Mouse (Mus musculus) lung, postnatal 0 days (tissue): ENCODE data around the gene Sipa1. TPM values are rescaled to one million over a fixed set of nuclear protein-coding genes. Genes with fewer than 3 reads are reported as not detected.

Experiments
- ATAC-seq: fragments of 200-750 bp; cut with Nextera tagmentation; 2 replicates; pipeline ENCODE4 v1.8.0; 2017; ENCODE audit warnings: moderate library complexity
- DNase-seq: peaks from one replicate; pipeline ENCODE4 v3.0.0-alpha.2; 2016; ENCODE audit warnings: low spot score
- H3K27ac ChIP-seq: fragments of 300-500 bp; sonication (generic); 2 replicates; pipeline ENCODE4 v1.5.1; 2014; ENCODE audit warnings: antibody characterized with exemption, mild to moderate bottlenecking, low read length, mixed read lengths
- H3K27me3 ChIP-seq: fragments of 300-500 bp; sonication (generic); replicated peaks from 2 replicates; pipeline ENCODE4 v1.6.1; 2014; ENCODE audit warnings: low read length, mixed read lengths; ENCODE audit not compliant: insufficient read depth
- H3K36me3 ChIP-seq: fragments of 300-500 bp; sonication (generic); 2 replicates; pipeline ENCODE4 v1.6.1; 2014; ENCODE audit warnings: low read length, mixed read lengths; ENCODE audit not compliant: insufficient read depth
- H3K4me1 ChIP-seq: fragments of 300-500 bp; sonication (generic); 2 replicates; pipeline ENCODE4 v1.6.1; 2014; ENCODE audit warnings: antibody characterized with exemption, low read depth, low read length, mixed read lengths; ENCODE audit not compliant: insufficient read depth
- H3K4me2 ChIP-seq: fragments of 300-500 bp; sonication (generic); replicated peaks from 2 replicates; pipeline ENCODE4 v1.6.1; 2014; ENCODE audit warnings: low read depth, mild to moderate bottlenecking, low read length, moderate library complexity, mixed read lengths
- H3K4me3 ChIP-seq: fragments of 300-500 bp; sonication (generic); 2 replicates; pipeline ENCODE4 v1.5.1; 2014; ENCODE audit warnings: low read depth, low read length
- H3K9ac ChIP-seq: fragments of 300-500 bp; sonication (generic); replicated peaks from 2 replicates; pipeline ENCODE4 v1.6.1; 2014; ENCODE audit warnings: low read depth, mild to moderate bottlenecking
- H3K9me3 ChIP-seq: fragments of 300-500 bp; sonication (generic); 2 replicates; pipeline ENCODE4 v1.6.1; 2016; ENCODE audit warnings: low read length, mixed read lengths
- CTCF ChIP-seq: IDR thresholded peaks from 2 replicates; pipeline ENCODE4 v1.5.1; 2016; ENCODE audit warnings: antibody characterized with exemption, mild to moderate bottlenecking
- EP300 ChIP-seq: IDR thresholded peaks from 2 replicates; pipeline ENCODE4 v1.6.1; 2016; ENCODE audit warnings: antibody characterized with exemption, mild to moderate bottlenecking, control low read depth
- WGBS: fragments of 180-500 bp; shearing (Covaris S2); extraction: QIAGEN DNeasy Blood & Tissue Kit; methylation state at CpG from one replicate; pipeline ENCODE4 v1.1.7; 2014; 5-methylcytosine and 5-hydroxymethylcytosine counted together
- polyA plus RNA-seq: library from polyadenylated mRNA; unstranded; fragments of >200 nt; fragmentation: Nextera tagmentation; extraction: Ambion mirVana; gene quantifications from 2 replicates; pipeline ENCODE4 v1.2.1, GENCODE M21; 2015

Gene Sipa1
- polyA plus RNA-seq, 1 experiment from 2014 or later: 32.6 TPM

- no peaks in the 10 kb centered on the region for H3K27me3 ChIP-seq
These were observed 1.2 kb downstream of the Sipa1 start for GRCm38 (mm10) chr19:5662310-5662709.

GRCm38 (mm10) chr19:5660942-5661751 lies 2.4 kb downstream of the Sipa1 start:
- H3K27ac ChIP-seq: peak overlapping the region; percentile 86
- no peaks in the 10 kb centered on the region for H3K9me3 ChIP-seq
- DNase-seq: peak; percentile 67
- TF ChIP-seq EP300 (peak; percentile 78; the same call in 1 of the 2 replicates), CTCF (no peak)
- no peaks in the 10 kb centered on the region for H3K4me1 ChIP-seq
- H3K4me2 ChIP-seq: peak overlapping the region; percentile 62
- 65% methylated on average over 14 of the region's 16 CpGs for WGBS
- peaks cover 6% of the 10 kb centered on the region for H3K36me3 ChIP-seq
- peak overlapping the region; percentile 25 for H3K4me3 ChIP-seq
- no peaks in the 10 kb centered on the region for H3K27me3 ChIP-seq
- ATAC-seq: peak; percentile 36
- H3K9ac ChIP-seq: no peak overlapping the region; the same call in 1 of the 2 replicates

More at GRCm38 (mm10) chr19:5662310-5662709, 1.2 kb downstream of the Sipa1 start:
- DNase-seq (no peak), ATAC-seq (no peak)
- Histone ChIP-seq H3K4me1 (no peaks in the 10 kb centered on the region), H3K9me3 (no peaks in the 10 kb centered on the region), H3K36me3 (peaks cover 16% of the 10 kb centered on the region), H3K4me2 (peak overlapping the region; percentile 62), H3K4me3 (peak overlapping the region; percentile 37), H3K9ac (peak overlapping the region; percentile 20; the same call in 1 of the 2 replicates), H3K27ac (peak overlapping the region; percentile 62)
- WGBS: 61% methylated on average over 8 of the region's 8 CpGs
- no peak for TF ChIP-seq CTCF

GRCm38 (mm10) chr19:5654720-5655298 lies 8.7 kb downstream of the Sipa1 start:
- Histone ChIP-seq H3K9me3 (no peaks in the 10 kb centered on the region), H3K4me1 (no peaks in the 10 kb centered on the region), H3K27me3 (no peaks in the 10 kb centered on the region), H3K9ac (no peak overlapping the region), H3K4me3 (peak overlapping the region; percentile 17), H3K27ac (no peak overlapping the region), H3K36me3 (peaks cover 19% of the 10 kb centered on the region), H3K4me2 (peak overlapping the region; percentile 47)
- peak; percentile 36; the same call in 1 of the 2 replicates for ATAC-seq
- WGBS: 39% methylated on average over 42 of the region's 43 CpGs
- no peak for TF ChIP-seq EP300
- no peak for TF ChIP-seq CTCF
- peak; percentile 15 for DNase-seq

DNA sequence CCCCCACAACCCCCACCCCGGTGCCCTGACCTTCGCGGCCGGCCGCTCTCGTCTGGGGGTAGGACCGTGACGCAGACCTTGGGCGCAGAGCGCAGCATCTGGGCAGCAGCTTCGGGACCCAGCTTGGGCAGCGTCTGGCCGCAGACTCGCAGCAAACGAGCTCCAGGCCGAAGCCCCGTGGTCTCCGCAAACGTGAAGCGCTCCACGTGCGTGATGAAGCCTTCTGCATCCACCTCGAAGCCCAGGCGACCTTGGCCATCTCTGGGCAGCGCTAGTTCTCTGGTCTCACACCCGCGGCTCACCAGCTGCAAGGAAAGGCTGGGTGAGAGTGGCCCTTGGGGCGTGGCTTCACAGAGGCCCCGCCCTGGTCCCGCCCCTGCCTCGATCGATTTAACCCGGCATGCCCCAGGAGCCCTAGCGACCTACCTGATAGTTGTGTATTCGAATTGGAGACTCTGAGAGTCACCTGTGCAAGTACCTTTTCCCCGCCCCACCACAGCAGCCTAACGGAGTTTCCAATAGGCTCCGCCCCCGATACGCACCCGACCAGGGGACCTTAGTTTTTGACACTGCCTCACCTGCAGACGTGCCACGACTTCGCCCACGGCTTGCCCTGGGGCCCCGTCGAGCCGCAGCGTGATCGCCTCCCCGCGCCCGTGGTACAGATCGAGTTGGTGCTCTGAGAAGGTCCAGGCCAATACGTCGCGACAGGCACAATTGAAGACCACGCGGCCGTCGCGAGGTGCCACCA lies 9.4 kb downstream of the Sipa1 start:
- DNase-seq: peak; percentile 22
- Histone ChIP-seq H3K36me3 (peaks cover 19% of the 10 kb centered on the region), H3K9me3 (no peaks in the 10 kb centered on the region), H3K9ac (no peak overlapping the region), H3K27ac (no peak overlapping the region), H3K4me3 (peak overlapping the region; percentile 17), H3K27me3 (no peaks in the 10 kb centered on the region), H3K4me2 (peak overlapping the region; percentile 47), H3K4me1 (peaks cover 1% of the 10 kb centered on the region; the same call in 1 of the 2 replicates)
- WGBS: 30% methylated on average over 62 of the region's 62 CpGs
- ATAC-seq: peak; percentile 47; the same call in 1 of the 2 replicates
- no peak for TF ChIP-seq CTCF
- TF ChIP-seq EP300: no peak

- no peak for DNase-seq
- Histone ChIP-seq H3K27ac (no peak overlapping the region), H3K27me3 (no peaks in the 10 kb centered on the region), H3K4me1 (peaks cover 3% of the 10 kb centered on the region; the same call in 1 of the 2 replicates), H3K4me3 (no peak overlapping the region), H3K9me3 (no peaks in the 10 kb centered on the region), H3K4me2 (no peak overlapping the region), H3K9ac (no peak overlapping the region), H3K36me3 (peaks cover 21% of the 10 kb centered on the region)
- no peak for ATAC-seq
- TF ChIP-seq CTCF (no peak), EP300 (no peak)
- WGBS: 88% methylated on average over 6 of the region's 6 CpGs
These were observed 10.9 kb downstream of the Sipa1 start for GRCm38 (mm10) chr19:5652570-5652969.
